Mouse (Mus musculus) spleen, embryonic (tissue): ENCODE data around the gene Prkx.

Experiments used
- CTCF ChIA-PET: fragments of 350-600 bp; sonication (Branson Sonifier 250); formaldehyde crosslinking; loops from one replicate; lab custom pipeline; 2022; lab: Charles Lee

Prkx gene

GRCm38 (mm10) chrX:77796238-77796835, at the start of gene Prkx:
TSS of gene Prkx (minus strand) at chrX:77796278.
- CTCF ChIA-PET = no interaction called here

GRCm38 (mm10) chrX:77812031-77812430, 16.0 kb upstream of the Prkx start:
- CTCF ChIA-PET = no interaction called here

GRCm38 (mm10) chrX:77810608-77811206, 14.6 kb upstream of the Prkx start:
- CTCF ChIA-PET = interaction anchor here (0.6 kb wide), 1 partner anchor 27 kb away, joined by 3 read pairs; no protein-coding TSS in a partner anchor

- CTCF ChIA-PET = no interaction called here
These were observed 12.5 kb upstream of the Prkx start for GRCm38 (mm10) chrX:77808602-77809001.

GRCm38 (mm10) chrX:77802293-77802692, 6.2 kb upstream of the Prkx start:
- CTCF ChIA-PET = no interaction called here

- CTCF ChIA-PET = no interaction called here
These were observed 5.5 kb upstream of the Prkx start for GRCm38 (mm10) chrX:77801543-77801942.

GRCm38 (mm10) chrX:77799554-77799953, 3.5 kb upstream of the Prkx start:
- CTCF ChIA-PET = no interaction called here

- CTCF ChIA-PET = no interaction called here
These were observed 1.7 kb upstream of the Prkx start for GRCm38 (mm10) chrX:77797801-77798200.

GRCm38 (mm10) chrX:77796916-77797315, 838 bp upstream of the Prkx start:
- CTCF ChIA-PET = no interaction called here

GRCm38 (mm10) chrX:77795858-77796174, 262 bp downstream of the Prkx start:
- CTCF ChIA-PET = no interaction called here

GRCm38 (mm10) chrX:77794962-77795857, 868 bp downstream of the Prkx start:
- CTCF ChIA-PET = no interaction called here

GRCm38 (mm10) chrX:77788675-77789074, 7.4 kb downstream of the Prkx start:
- CTCF ChIA-PET = no interaction called here

GRCm38 (mm10) chrX:77786354-77786753, 9.7 kb downstream of the Prkx start:
- CTCF ChIA-PET = no interaction called here

- CTCF ChIA-PET = no interaction called here
These were observed 18.3 kb downstream of the Prkx start for GRCm38 (mm10) chrX:77777822-77778221.

GRCm38 (mm10) chrX:77765153-77765552, 30.9 kb downstream of the Prkx start:
- CTCF ChIA-PET = no interaction called here

- CTCF ChIA-PET = no interaction called here
These were observed 51.8 kb downstream of the Prkx start for GRCm38 (mm10) chrX:77744260-77744659.

GRCm38 (mm10) chrX:77741383-77741782, 54.7 kb downstream of the Prkx start:
- CTCF ChIA-PET = no interaction called here

- CTCF ChIA-PET = no interaction called here
These were observed 62.0 kb downstream of the Prkx start for GRCm38 (mm10) chrX:77733930-77734536.

GRCm38 (mm10) chrX:77720298-77720697, 75.8 kb downstream of the Prkx start:
- CTCF ChIA-PET = interaction anchor here (0.8 kb wide), 1 partner anchor 82 kb away, joined by 3 read pairs; no protein-coding TSS in a partner anchor
